Mouse (Mus musculus) kidney, postnatal 4 days (tissue): Measurements from ENCODE around the gene Hyal2.

ENCODE experiments used
- DNase-seq, 2 experiments: peaks; one replicate each; pipeline ENCODE4 v3.0.0; 2021; ENCODE audit warnings: mixed read lengths in 2 of 2

Hyal2 gene

GRCm38 (mm10) chr9:107612945-107613569 is 45.3 kb downstream of the Hyal2 start:
- DNase-seq: no peak

DNA sequence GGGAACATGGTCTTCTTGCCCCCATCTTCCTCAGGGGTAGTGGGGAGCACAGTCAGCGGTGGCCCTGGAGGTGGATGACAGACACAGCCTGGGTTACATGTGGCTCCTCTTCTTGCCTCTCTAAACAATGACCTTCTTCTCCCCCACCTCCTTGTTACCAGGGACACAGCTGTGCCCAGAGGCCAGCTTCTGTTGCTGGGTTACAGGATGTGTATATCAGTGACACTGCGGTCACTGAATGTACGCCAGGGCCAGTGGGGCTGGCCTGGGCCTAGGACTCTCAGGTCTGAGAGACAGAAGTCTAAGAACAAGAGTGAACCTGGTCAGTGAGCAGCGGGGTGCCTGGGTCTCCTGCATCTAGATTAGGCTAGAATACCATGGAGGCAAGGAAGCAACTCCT is 47.3 kb downstream of the Hyal2 start:
- DNase-seq: no peak

DNA sequence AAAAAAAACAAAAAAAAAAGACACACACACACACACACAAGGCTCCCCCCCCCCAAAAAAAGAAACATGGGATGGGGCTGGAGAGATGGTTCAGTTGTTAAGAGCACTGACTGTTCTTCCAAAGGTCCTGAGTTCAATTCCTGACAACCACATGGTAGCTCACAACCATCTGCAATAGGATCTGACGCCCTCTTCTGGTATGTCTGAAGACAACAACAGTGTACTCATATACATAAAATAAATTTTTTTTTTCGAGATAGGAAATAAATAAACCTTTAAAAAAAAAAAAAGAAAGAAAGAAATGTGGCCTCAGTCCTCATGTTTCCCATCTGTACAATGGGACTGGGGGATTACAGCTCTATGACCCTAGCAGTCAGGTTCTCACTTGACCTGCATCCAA is 49.7 kb downstream of the Hyal2 start:
- DNase-seq: no peak

GRCm38 (mm10) chr9:107618098-107618497 is 50.4 kb downstream of the Hyal2 start:
- DNase-seq: no peak

- DNase-seq: peak; percentile 70 to 85
Measured at GRCm38 (mm10) chr9:107618778-107619545, 51.2 kb downstream of the Hyal2 start.

DNA sequence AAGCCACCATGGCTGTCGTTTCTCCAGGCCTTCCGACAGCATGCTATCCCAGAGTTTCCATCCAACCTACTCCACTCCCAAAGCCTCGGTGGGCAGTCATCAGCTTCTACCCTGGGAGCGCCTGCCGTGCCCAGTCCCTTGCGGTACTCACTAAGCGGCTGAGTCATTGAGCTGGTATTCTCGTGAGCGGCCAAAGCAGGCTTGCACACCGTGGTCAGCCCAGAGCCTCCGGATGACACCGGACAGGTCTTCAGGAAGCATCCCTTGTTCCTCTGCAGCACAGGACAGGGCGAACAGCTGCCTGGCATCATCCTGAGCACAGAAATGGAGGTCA is 51.8 kb downstream of the Hyal2 start:
- peak in 1 of 2 experiments; percentile 38 for DNase-seq

DNA sequence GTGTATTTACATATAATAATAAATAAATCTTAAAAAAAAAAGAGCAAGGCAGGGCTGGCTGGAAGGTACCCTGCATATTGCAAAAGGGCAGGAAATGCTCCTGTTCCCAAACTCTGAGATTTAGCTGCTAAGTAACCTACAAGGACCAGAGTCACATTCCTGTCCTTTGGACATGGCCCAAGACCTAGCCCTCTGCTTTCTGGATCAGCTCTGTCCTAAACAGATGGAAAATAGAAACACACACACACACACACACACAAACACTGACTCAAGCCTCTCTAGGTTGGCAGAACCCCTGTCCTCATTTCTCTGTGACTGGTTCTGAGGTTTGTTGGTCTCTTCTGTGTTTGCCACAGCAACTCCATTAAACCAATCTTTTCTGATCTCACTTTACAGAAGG is 53.2 kb downstream of the Hyal2 start:
- peak in 1 of 2 experiments; percentile 47 for DNase-seq
